Mouse (Mus musculus) embryo, embryonic 9.5 days (tissue): ENCODE data around the gene Usp5.
"Not testable (repeated sequence)": the region's sequence is repeated elsewhere in the genome, so short reads cannot be mapped to it uniquely, and the experiment has no call there.

Experiments used
- DNase-seq: peaks from one replicate; pipeline ENCODE4 v3.0.0-alpha.2; 2017; ENCODE audit errors: extremely low spot score

The Usp5 gene

GRCm38 (mm10) chr6:124811701-124812560, 17.4 kb downstream of the Usp5 start:
- no peak for DNase-seq

GRCm38 (mm10) chr6:124811403-124811665, 17.9 kb downstream of the Usp5 start:
- no peak for DNase-seq

GRCm38 (mm10) chr6:124810566-124811402, 18.5 kb downstream of the Usp5 start:
- not testable (repeated sequence) for DNase-seq

- no peak for DNase-seq
These were observed 19.3 kb downstream of the Usp5 start for GRCm38 (mm10) chr6:124809775-124810538.

GRCm38 (mm10) chr6:124809052-124809774, 20.1 kb downstream of the Usp5 start:
- DNase-seq = peak; percentile 91

GRCm38 (mm10) chr6:124808358-124809012, 20.8 kb downstream of the Usp5 start, which contains the start of gene Spsb2:
Gene Spsb2, plus strand, starts transcription at chr6:124808661.
- DNase-seq = peak; percentile 84

- DNase-seq = no peak
These were observed 21.3 kb downstream of the Usp5 start for GRCm38 (mm10) chr6:124807986-124808357.

GRCm38 (mm10) chr6:124807366-124807765, 21.9 kb downstream of the Usp5 start:
- DNase-seq = no peak

GRCm38 (mm10) chr6:124806446-124807140, 22.7 kb downstream of the Usp5 start:
- DNase-seq = no peak

GRCm38 (mm10) chr6:124805341-124806321, 23.7 kb downstream of the Usp5 start:
- DNase-seq = peak; percentile 91

GRCm38 (mm10) chr6:124804341-124804740, 24.9 kb downstream of the Usp5 start:
- no peak for DNase-seq

- not testable (repeated sequence) for DNase-seq
These were observed 25.6 kb downstream of the Usp5 start for GRCm38 (mm10) chr6:124803691-124804090.

GRCm38 (mm10) chr6:124803061-124803460, 26.2 kb downstream of the Usp5 start:
- no peak for DNase-seq

- peak; percentile 61 for DNase-seq
These were observed 26.9 kb downstream of the Usp5 start for GRCm38 (mm10) chr6:124802400-124802799.

GRCm38 (mm10) chr6:124796200-124796599, 33.1 kb downstream of the Usp5 start:
- DNase-seq = no peak

- DNase-seq = no peak
These were observed 33.5 kb downstream of the Usp5 start for GRCm38 (mm10) chr6:124795781-124796180.

- no peak for DNase-seq
These were observed 37.4 kb downstream of the Usp5 start for GRCm38 (mm10) chr6:124791911-124792310.

- DNase-seq = no peak
These were observed 39.2 kb downstream of the Usp5 start for GRCm38 (mm10) chr6:124790121-124790520.

- DNase-seq = no peak
These were observed 39.8 kb downstream of the Usp5 start for GRCm38 (mm10) chr6:124789519-124789918.
